Mouse (Mus musculus) thymus, postnatal 0 days (tissue): ENCODE measurements around the gene Aplf. TPM values are rescaled to one million over a fixed set of nuclear protein-coding genes. Genes with fewer than 3 reads are reported as not detected.
A peak's percentile ranks its signal among the peaks of the same experiment; 100 is the strongest.
"Not testable (repeated sequence)": the region's sequence is repeated elsewhere in the genome, so short reads cannot be mapped to it uniquely, and the experiment has no call there.

Source experiments
- DNase-seq: peaks from one replicate; pipeline ENCODE4 v3.0.0-alpha.2; 2015; ENCODE audit warnings: low spot score
- polyA plus RNA-seq: library from polyadenylated mRNA; unstranded; fragments of >200 nt; fragmentation: Nextera tagmentation; extraction: Ambion mirVana; gene quantifications from 2 replicates; pipeline ENCODE4 v1.2.1, GENCODE M21; 2015

The Aplf gene
- polyA plus RNA-seq, 1 experiment from 2014 or later = 16.8 TPM

- DNase-seq = not testable (repeated sequence)
These were observed 43.1 kb downstream of the Aplf start for GRCm38 (mm10) chr6:87628936-87629335.

- no peak for DNase-seq
These were observed 48.8 kb downstream of the Aplf start for GRCm38 (mm10) chr6:87623151-87623550.

- DNase-seq = no peak
These were observed 50.7 kb downstream of the Aplf start for GRCm38 (mm10) chr6:87621281-87621680.

GRCm38 (mm10) chr6:87618021-87618420, 54.0 kb downstream of the Aplf start:
- no peak for DNase-seq

GRCm38 (mm10) chr6:87615696-87616083, 56.3 kb downstream of the Aplf start:
- DNase-seq = no peak

GRCm38 (mm10) chr6:87614794-87615695, 56.9 kb downstream of the Aplf start:
- DNase-seq = peak; percentile 34

- no peak for DNase-seq
These were observed 72.2 kb downstream of the Aplf start for GRCm38 (mm10) chr6:87599825-87600224.

- peak; percentile 50 for DNase-seq
These were observed 74.7 kb downstream of the Aplf start for GRCm38 (mm10) chr6:87597116-87597833.

- DNase-seq = no peak
These were observed 77.8 kb downstream of the Aplf start for GRCm38 (mm10) chr6:87594188-87594587.

- DNase-seq = no peak
These were observed 81.4 kb downstream of the Aplf start, which contains the start of gene Prokr1 for GRCm38 (mm10) chr6:87590394-87591281. Prokr1 (minus strand) TSS chr6:87590743.

- DNase-seq = no peak
These were observed 82.1 kb downstream of the Aplf start for GRCm38 (mm10) chr6:87589718-87590393.

GRCm38 (mm10) chr6:87583991-87584390, 88.0 kb downstream of the Aplf start:
- DNase-seq = no peak

- no peak for DNase-seq
These were observed 88.8 kb downstream of the Aplf start for GRCm38 (mm10) chr6:87583183-87583611.

- no peak for DNase-seq
These were observed 89.5 kb downstream of the Aplf start for GRCm38 (mm10) chr6:87582456-87582855.

- DNase-seq = no peak
These were observed 90.4 kb downstream of the Aplf start for GRCm38 (mm10) chr6:87581581-87581980.

- DNase-seq = no peak
These were observed 90.9 kb downstream of the Aplf start for GRCm38 (mm10) chr6:87581071-87581470.
